Mouse (Mus musculus): Measurements from ENCODE around the gene Ptpn12.

Gene Ptpn12

GRCm38 (mm10) chr5:21030226-21030625 is 25.5 kb downstream of the Ptpn12 start:
- in situ Hi-C loops (cut with MboI): no loop called here

DNA sequence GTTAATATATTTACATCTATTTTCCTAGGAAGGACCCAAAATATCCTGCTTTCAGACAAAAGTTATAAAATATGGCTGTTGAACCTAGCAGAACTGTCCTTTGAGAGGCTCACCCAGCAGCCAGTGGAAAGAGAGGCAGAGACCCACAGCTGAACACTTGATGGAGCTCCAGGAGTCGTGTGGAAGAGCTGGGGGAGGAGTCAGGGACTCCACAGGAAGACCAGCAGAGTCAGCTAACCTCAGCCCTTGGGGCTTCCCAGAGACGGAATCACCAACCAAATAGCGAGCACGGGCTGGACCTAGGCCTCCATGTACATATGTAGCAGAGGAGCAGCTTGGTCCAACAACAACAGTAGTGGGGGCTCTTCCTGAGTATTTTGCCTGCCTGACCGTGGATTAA is 38.6 kb downstream of the Ptpn12 start:
- in situ Hi-C loops (cut with MboI): no loop called here

- in situ Hi-C loops (cut with MboI): no loop called here
Measured at GRCm38 (mm10) chr5:21010908-21011307, 44.8 kb downstream of the Ptpn12 start.

DNA sequence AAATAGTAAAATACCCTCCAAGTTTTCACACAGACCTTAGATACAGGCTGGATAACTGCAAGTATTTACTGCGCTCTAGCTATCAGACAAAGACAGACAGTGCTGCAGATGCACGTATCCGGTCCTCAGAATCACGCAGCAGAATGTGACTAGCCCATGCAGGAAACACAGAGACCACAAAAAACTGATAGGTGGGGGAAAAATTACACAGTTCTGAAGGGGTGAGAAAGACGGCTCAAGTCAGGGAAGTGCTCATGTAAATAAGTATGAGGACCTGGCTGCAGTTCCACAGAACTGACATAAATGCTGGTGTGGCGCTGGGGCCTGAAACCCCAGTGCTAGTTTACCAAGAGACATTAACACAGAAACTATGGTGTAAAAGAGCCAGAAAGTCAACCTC is 53.0 kb downstream of the Ptpn12 start:
- in situ Hi-C loops (cut with MboI): no loop called here

DNA sequence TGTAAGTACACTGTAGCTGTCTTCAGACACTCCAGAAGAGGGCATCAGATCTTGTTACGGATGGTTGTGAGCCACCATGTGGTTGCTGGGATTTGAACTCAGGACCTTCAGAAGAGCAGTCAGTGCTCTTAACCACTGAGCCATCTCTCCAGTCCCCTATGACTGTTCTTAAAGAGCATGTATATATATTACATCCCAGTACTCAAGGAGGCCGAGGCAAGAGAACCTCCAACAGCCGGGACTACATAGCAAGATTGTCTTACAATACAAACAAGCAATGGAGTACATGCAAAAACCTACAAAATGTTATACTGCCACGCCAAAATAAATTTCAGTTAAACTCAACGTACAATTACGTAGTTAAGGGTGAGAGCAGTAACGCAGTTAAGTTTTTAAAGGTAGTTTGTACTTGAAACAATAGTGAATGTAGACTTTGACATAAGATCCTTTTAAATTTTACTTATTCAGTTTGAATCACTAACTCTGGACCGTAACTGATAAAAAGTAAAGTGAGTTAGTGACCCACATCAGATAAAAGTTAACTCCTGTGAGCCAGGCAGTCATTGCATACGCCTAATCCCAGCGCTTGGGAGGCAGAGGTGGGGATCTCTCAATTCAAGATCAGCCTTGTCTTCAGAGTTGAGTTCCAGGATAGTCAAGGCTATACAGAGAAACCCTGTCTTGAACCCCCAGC is 53.9 kb downstream of the Ptpn12 start:
- in situ Hi-C loops (cut with MboI): no loop called here

GRCm38 (mm10) chr5:20998427-20998826 is 57.3 kb downstream of the Ptpn12 start:
- in situ Hi-C loops (cut with MboI): no loop called here

- in situ Hi-C loops (cut with MboI): no loop called here
Measured at GRCm38 (mm10) chr5:20997555-20997954, 58.2 kb downstream of the Ptpn12 start.

- in situ Hi-C loops (cut with MboI): no loop called here
Measured at GRCm38 (mm10) chr5:20990062-20990809, 65.5 kb downstream of the Ptpn12 start.

DNA sequence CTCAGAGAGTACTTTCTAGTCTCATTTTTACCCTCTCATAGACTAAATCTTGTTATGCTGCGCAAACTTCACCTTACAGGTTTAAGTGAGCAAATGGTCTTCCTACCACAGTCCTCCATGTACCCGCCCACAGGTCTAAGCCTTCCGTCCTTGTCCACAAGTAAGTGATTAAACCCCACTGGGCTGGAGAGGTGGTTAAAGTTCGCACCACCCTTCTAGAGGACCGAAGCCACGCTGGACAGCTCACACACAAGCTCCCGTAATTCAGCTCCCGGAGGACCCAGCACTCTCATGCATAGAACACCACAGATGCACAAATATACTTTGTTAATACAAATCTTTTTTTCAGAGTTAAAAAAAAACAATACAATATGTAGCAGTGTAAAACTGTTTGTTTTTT is 69.4 kb downstream of the Ptpn12 start:
- in situ Hi-C loops (cut with MboI): no loop called here

DNA sequence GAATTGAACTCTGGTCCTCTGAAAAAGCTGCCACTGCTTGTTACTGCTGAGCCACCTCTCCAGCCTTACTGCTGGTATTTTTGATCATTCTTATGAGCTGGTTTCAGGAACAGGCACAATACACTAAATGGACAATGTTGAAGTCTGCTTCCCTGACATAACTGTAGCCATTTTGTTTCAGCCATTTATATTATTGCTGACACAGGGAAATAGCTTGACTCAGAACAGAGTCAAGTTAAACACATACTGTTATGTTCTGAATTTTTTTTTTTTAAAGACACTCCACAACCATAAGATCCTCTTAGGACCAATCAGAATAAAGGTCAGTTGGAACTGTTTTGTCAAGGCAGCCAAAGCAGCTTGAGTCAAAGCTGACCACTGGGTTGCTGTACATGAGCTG is 72.2 kb downstream of the Ptpn12 start:
- in situ Hi-C loops (cut with MboI): no loop called here

DNA sequence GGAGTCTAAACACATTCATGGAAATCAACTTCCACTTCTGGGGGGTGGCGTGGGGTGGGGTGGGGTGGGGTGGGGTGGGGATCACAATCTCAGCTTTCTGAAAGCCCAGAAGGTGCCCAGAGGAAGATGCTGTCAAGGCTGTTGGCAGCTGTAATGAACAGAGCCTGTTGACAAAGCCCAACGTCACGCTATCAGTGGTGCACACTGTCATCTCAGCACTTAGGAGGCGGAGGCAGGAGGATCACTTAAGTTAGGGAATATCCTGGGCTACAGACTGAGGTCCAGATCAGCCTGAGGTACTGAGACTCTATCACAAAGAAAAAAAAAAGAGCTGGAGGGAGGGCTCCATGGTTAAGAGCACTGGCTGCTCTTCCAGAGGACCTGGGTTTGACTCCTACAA is 81.0 kb downstream of the Ptpn12 start:
- in situ Hi-C loops (cut with MboI): no loop called here

DNA sequence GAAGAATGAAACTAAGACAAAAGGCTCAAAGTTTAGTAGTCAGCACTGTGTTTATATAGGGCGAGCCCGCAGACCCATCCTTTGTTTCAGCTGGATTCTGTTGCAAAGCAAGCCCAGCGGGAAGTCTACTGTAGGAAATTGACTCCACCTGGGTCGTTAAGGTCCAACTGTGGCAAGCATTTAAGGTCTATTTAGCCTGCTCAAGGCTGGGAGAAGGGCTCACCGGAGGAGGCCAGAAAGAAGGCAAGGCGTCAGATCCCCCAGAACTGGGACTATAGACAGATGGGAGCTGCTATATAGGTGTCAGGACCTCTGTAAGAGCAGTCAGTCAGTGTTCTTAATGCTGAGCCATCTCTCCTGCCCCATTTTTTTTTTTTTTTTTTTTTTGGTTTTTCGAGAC is 81.7 kb downstream of the Ptpn12 start:
- in situ Hi-C loops (cut with MboI): no loop called here

DNA sequence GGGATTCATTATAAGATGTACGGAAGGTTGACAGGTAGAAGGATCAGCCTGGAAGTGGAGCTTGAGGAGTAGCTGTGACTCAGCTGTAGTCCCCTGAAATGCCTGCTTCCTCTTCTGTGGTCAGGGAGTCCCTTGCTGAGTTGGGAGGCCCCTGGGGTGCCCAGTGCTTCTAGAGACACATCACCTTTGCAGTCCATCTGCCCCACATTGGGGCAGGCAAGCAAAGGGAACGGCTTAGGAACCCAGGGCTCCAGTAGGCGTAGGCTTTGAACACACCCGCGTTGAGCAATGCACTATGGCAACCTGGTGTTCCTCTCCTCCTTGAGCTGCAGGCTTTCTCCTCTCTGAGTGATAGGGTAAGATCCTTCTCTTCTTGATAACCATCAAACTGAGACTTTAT is 82.6 kb downstream of the Ptpn12 start:
- in situ Hi-C loops (cut with MboI): no loop called here

DNA sequence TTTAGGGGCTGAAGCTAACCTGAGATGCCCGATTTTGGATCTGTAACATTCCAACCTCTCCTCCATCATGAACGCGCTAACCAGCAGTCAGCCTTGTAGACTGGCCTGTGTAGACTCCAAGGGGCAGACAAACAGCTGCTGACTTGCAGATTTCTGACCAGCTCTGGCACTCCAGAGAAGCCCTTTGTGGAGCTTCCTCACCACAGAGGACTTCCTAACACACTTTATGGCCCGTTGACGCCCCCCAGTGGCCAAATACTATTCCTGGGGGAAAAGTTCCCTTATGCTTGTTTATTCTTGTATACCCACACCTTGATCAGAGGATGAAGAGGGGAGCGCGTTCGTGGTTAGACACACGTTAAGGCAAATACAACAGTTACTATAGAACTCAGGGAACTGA is 86.7 kb downstream of the Ptpn12 start:
- in situ Hi-C loops (cut with MboI): no loop called here

DNA sequence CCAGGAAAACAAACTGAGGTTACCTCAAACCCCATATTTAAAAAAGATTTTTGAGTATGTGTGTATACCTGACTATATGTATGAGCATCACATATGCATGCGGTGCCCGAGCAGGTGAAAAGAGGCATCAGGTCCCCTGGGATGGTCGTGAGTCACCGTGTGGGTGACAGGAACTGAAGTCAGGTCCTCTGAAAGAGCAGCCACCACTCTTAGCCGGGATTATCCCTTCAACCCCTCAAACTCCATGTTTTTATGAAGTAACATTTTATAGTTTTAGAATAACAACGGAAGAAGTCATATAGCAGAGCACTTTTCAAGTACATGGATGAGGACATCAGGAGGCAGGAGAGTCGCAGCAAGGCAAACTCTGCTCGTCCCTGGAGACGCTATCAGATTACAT is 87.2 kb downstream of the Ptpn12 start:
- in situ Hi-C loops (cut with MboI): no loop called here

DNA sequence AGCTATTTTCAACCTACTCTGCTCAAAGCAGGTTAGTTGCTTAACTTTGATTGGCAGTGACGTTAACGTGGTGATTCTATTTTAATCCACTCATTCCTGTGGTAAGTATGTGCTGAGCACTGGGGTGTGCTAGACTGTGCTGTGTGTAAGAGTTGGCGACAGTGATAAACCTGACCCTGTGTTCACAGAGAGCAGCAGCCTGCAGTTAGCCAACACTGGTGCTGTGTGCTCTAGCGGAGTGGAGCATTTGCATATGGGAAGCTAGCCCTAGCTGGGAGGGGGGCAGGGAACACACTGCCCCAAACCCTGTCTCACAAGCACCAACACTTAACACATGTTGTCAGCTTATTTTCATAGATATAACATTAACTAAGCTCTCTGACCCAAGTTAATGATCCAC is 87.8 kb downstream of the Ptpn12 start:
- in situ Hi-C loops (cut with MboI): no loop called here

GRCm38 (mm10) chr5:20964446-20964845 is 91.3 kb downstream of the Ptpn12 start:
- in situ Hi-C loops (cut with MboI): no loop called here

DNA sequence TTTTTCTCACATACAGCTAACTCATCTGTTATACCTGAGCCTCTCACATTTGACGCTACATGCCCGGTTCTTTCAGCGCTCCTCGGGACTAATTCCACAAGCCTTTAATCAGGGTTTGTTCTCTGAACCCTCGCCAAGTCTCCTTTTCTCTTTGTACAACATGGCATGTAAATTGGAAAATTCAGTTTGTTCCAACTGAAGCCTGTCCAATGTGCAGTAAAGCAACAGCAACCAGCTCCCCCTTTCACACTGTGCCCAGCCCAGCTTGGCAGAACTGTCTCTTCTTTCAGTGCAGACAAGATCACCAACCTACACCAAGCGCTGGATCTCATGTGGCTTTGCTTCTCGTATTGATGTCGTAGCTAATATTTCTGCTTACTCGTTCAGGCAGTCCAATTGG is 92.4 kb downstream of the Ptpn12 start:
- in situ Hi-C loops (cut with MboI): no loop called here

- in situ Hi-C loops (cut with MboI): no loop called here
Measured at GRCm38 (mm10) chr5:20960927-20961326, 94.8 kb downstream of the Ptpn12 start.

DNA sequence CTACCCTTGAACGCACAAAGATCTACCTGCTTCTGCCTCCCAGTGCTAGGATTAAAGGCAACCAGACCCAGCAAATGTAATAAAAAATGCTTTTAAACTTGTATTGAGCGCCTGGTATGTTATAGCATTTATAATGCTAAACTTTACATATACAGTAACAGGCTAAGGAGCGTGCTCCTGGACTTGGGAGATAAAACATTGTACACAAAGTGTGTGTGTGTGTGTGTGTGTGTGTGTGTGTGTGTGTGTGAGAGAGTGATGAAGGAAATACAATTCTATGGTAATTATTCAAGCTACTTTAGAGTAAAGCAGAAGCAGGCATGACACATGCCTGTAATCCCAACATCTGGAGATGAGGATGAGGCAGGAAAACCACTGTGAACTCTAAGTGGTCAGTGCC is 99.4 kb downstream of the Ptpn12 start, which contains the start of gene Rsbn1l:
Gene Rsbn1l, minus strand, starts transcription at position 101 of the 400 bp plus-strand sequence.
- in situ Hi-C loops (cut with MboI): no loop called here

GRCm38 (mm10) chr5:20955114-20955835 is 100.4 kb downstream of the Ptpn12 start:
- in situ Hi-C loops (cut with MboI): no loop called here

- in situ Hi-C loops (cut with MboI): no loop called here
Measured at GRCm38 (mm10) chr5:20952337-20952925, 103.3 kb downstream of the Ptpn12 start.

Data from mature B cell (primary cell).